Mouse (Mus musculus) MEL (cell line): Measurements from ENCODE around the gene Atp8a2. TPM values are rescaled to one million over a fixed set of nuclear protein-coding genes. Genes with fewer than 3 reads are reported as not detected.

ENCODE experiments used
- DNase-seq: peaks from one replicate; pipeline ENCODE4 v3.0.0; 2011; ENCODE audit warnings: low read depth, low spot score
- H3K27ac ChIP-seq: 2 replicates; pipeline ENCODE4 v1.5.1; 2012; ENCODE audit warnings: low read depth, mild to moderate bottlenecking, control low read depth, low read length, moderate library complexity; ENCODE audit not compliant: control insufficient read depth
- H3K27me3 ChIP-seq, 2 experiments: fragments of 150-350 bp in 1 of 2; sonication (generic) in 1 of 2; 2 replicates each; pipeline ENCODE4 v1.6.1; 2012; ENCODE audit warnings: low read length in 2 of 2, mild to moderate bottlenecking in 2 of 2, improper control_type of control experiment in 1 of 2, moderate library complexity in 1 of 2; ENCODE audit not compliant: insufficient read depth in 2 of 2, control insufficient read depth in 1 of 2
- H3K36me3 ChIP-seq, 2 experiments: 2 replicates each; pipeline ENCODE4 v1.6.1; 2012 to 2014; ENCODE audit warnings: low read length in 2 of 2, improper control_type of control experiment in 1 of 2, inconsistent platforms in 1 of 2, mild to moderate bottlenecking in 1 of 2; ENCODE audit not compliant: insufficient read depth in 2 of 2, control insufficient read depth in 1 of 2
- H3K4me1 ChIP-seq, 2 experiments: fragments of 150-350 bp in 1 of 2; sonication (generic) in 1 of 2; 2 replicates each; pipeline ENCODE4 v1.6.1; 2012; ENCODE audit warnings: low read length in 2 of 2, improper control_type of control experiment in 1 of 2, mild to moderate bottlenecking in 1 of 2; ENCODE audit not compliant: insufficient read depth in 2 of 2, control insufficient read depth in 1 of 2
- H3K4me3 ChIP-seq, 2 experiments: fragments of 150-350 bp in 1 of 2; sonication (generic) in 1 of 2; 2 replicates each; pipeline ENCODE4 v1.5.1; 2012; ENCODE audit warnings: low read depth in 2 of 2, low read length in 2 of 2, mild to moderate bottlenecking in 2 of 2, moderate library complexity in 2 of 2, control low read depth in 1 of 2, improper control_type of control experiment in 1 of 2; ENCODE audit not compliant: control insufficient read depth in 1 of 2, insufficient read depth in 1 of 2
- H3K79me2 ChIP-seq: 2 replicates; pipeline ENCODE4 v1.6.1; 2012; ENCODE audit warnings: mild to moderate bottlenecking, low read length, moderate library complexity; ENCODE audit not compliant: control insufficient read depth, poor library complexity, insufficient read depth
- H3K9ac ChIP-seq: 2 replicates; pipeline ENCODE4 v1.6.1; 2012; ENCODE audit warnings: low read depth, mild to moderate bottlenecking, control low read depth, low read length, moderate library complexity; ENCODE audit not compliant: control insufficient read depth, poor library complexity, severe bottlenecking
- H3K9me3 ChIP-seq: fragments of 150-350 bp; sonication (generic); replicated peaks from 2 replicates; pipeline ENCODE4 v1.6.1; 2012; ENCODE audit warnings: mild to moderate bottlenecking, low read length, improper control_type of control experiment, moderate library complexity; ENCODE audit not compliant: insufficient read depth
- CTCF ChIP-seq, 3 experiments: IDR thresholded peaks in 2 of 3; conservative IDR thresholded peaks in 1 of 3; 2 replicates each; pipeline ENCODE4 v1.5.1; 2011 to 2012; ENCODE audit warnings: low read length in 3 of 3, low read depth in 2 of 3, mild to moderate bottlenecking in 2 of 3, improper control_type of control experiment in 1 of 3, inconsistent platforms in 1 of 3, mixed read lengths in 1 of 3, moderate library complexity in 1 of 3; ENCODE audit not compliant: control insufficient read depth in 1 of 3, insufficient read depth in 1 of 3, poor library complexity in 1 of 3, severe bottlenecking in 1 of 3
- GABPA ChIP-seq: IDR thresholded peaks from 2 replicates; pipeline ENCODE4 v1.6.1; 2012; ENCODE audit warnings: low read depth, mild to moderate bottlenecking, inconsistent platforms, low read length, improper control_type of control experiment, moderate library complexity
- MXI1 ChIP-seq: IDR thresholded peaks from 2 replicates; pipeline ENCODE4 v1.6.1; 2011; ENCODE audit warnings: mild to moderate bottlenecking, low read depth, low read length, improper control_type of control experiment
- MYC ChIP-seq: IDR thresholded peaks from 2 replicates; pipeline ENCODE4 v1.6.1; 2011; ENCODE audit warnings: low read depth, mild to moderate bottlenecking, low read length, improper control_type of control experiment, moderate library complexity
- NRF1 ChIP-seq: IDR thresholded peaks from 2 replicates; pipeline ENCODE4 v1.6.1; 2014; ENCODE audit warnings: low read depth, mild to moderate bottlenecking, inconsistent platforms, low read length, improper control_type of control experiment, moderate library complexity; ENCODE audit not compliant: poor library complexity, insufficient read depth, severe bottlenecking
- RAD21 ChIP-seq: IDR thresholded peaks from 2 replicates; pipeline ENCODE4 v1.6.1; 2011; ENCODE audit warnings: mild to moderate bottlenecking, low read depth, low read length, improper control_type of control experiment
- SMC3 ChIP-seq: IDR thresholded peaks from 2 replicates; pipeline ENCODE4 v1.6.1; 2011; ENCODE audit warnings: low read depth, low read length, improper control_type of control experiment
- TBP ChIP-seq: IDR thresholded peaks from 2 replicates; pipeline ENCODE4 v1.8.0; 2011; ENCODE audit warnings: low read depth, low read length, improper control_type of control experiment
- UBTF ChIP-seq: IDR thresholded peaks from 2 replicates; pipeline ENCODE4 v1.6.1; 2012; ENCODE audit warnings: low read depth, mild to moderate bottlenecking, inconsistent platforms, low read length, improper control_type of control experiment, moderate library complexity, borderline replicate concordance; ENCODE audit not compliant: insufficient read depth
- USF1 ChIP-seq: IDR thresholded peaks from 2 replicates; pipeline ENCODE4 v1.6.1; 2014; ENCODE audit warnings: low read depth, mild to moderate bottlenecking, inconsistent platforms, low read length, improper control_type of control experiment, moderate library complexity
- ZC3H11A ChIP-seq: IDR thresholded peaks from 2 replicates; pipeline ENCODE4 v1.6.1; 2012; ENCODE audit warnings: low read depth, mild to moderate bottlenecking, inconsistent platforms, low read length, improper control_type of control experiment
- ZNF384 ChIP-seq: IDR thresholded peaks from 2 replicates; pipeline ENCODE4 v1.6.1; 2012; ENCODE audit warnings: low read depth, mild to moderate bottlenecking, inconsistent platforms, low read length, improper control_type of control experiment
- polyA plus RNA-seq, 2 experiments: library from polyadenylated mRNA; stranded (reverse) in 1 of 2; unstranded in 1 of 2; fragments of >175 nt in 1 of 2; fragments of >200 nt in 1 of 2; gene quantifications; 2 replicates each; pipeline versions ENCODE4 v1.2.1 to v1.2.4; 2012; ENCODE audit warnings: low replicate concordance in 2 of 2, low read depth in 1 of 2; ENCODE audit not compliant: insufficient read length in 2 of 2, insufficient read depth in 1 of 2, missing spikeins in 1 of 2
- total RNA-seq: library from RNA; depleted of rRNA; stranded (reverse); fragments of 300-350 nt; gene quantifications from 2 replicates; pipeline ENCODE4 v1.2.3, GENCODE M21; 2012

The Atp8a2 gene
- total and polyA plus RNA-seq, 3 experiments: 0.29 to 0.39 TPM; not detected in 1

- Histone ChIP-seq H3K79me2 (no peaks in the 10 kb centered on the region), H3K27ac (no peak overlapping the region), H3K36me3 (no peaks in the 10 kb centered on the region), H3K27me3 (no peaks in the 10 kb centered on the region), H3K4me3 (no peak overlapping the region), H3K9me3 (no peaks in the 10 kb centered on the region), H3K4me1 (no peaks in the 10 kb centered on the region), H3K9ac (no peak overlapping the region)
- TF ChIP-seq CTCF (IDR thresholded peaks at IDR 0.05 in 2 of 3, conservative IDR thresholded peaks at IDR 0.05 in 1 of 3; ENCODE audit: control insufficient read depth in 1 of 3, insufficient read depth in 1 of 3, low read depth in 2 of 3, low read length in 3 of 3, poor library complexity in 1 of 3, severe bottlenecking in 1 of 3) (peak; percentile 71 to 88 (median 80)), MYC (no peak), GABPA (no peak), SMC3 (peak; percentile 72), ZNF384 (0 out of 2 replicates have a peak, but pooled peaks have one; percentile 32), NRF1 (no peak), ZC3H11A (peak; percentile 77), RAD21 (peak; percentile 81)
- peak; percentile 72 for DNase-seq
Observed at GRCm38 (mm10) chr14:60015891-60016290, 181.1 kb downstream of the Atp8a2 start.

GRCm38 (mm10) chr14:60001801-60002200 is 195.2 kb downstream of the Atp8a2 start:
- Histone ChIP-seq H3K79me2 (no peaks in the 10 kb centered on the region), H3K36me3 (no peaks in the 10 kb centered on the region), H3K9ac (no peak overlapping the region), H3K27ac (no peak overlapping the region), H3K4me3 (no peak overlapping the region), H3K27me3 (no peaks in the 10 kb centered on the region), H3K9me3 (no peaks in the 10 kb centered on the region), H3K4me1 (no peaks in the 10 kb centered on the region)
- no peak for DNase-seq
- TF ChIP-seq TBP (no peak), USF1 (no peak), GABPA (no peak), UBTF (no peak), MXI1 (no peak)

DNA sequence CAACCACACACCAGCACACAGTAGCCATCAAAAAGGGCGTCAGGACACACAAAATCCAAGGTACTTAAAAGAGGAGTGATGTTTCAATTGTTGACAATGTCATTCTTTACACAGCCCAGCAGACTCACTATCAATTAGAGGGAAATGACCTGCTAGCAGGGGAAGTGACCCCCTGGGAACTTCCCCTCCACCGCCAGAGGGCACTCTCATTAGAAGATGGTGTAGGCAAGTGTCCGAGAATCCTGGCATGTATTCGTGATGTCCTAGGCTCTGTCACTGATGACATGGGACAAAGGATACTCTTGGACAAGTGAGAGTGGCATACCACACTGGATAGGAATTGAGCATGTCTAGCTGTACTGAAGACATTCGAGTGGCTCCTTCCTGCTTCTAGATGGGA is 208.1 kb downstream of the Atp8a2 start:
- Histone ChIP-seq H3K9me3 (no peaks in the 10 kb centered on the region), H3K27ac (no peak overlapping the region), H3K27me3 (no peaks in the 10 kb centered on the region), H3K36me3 (no peaks in the 10 kb centered on the region), H3K4me3 (no peak overlapping the region), H3K9ac (no peak overlapping the region), H3K79me2 (no peaks in the 10 kb centered on the region), H3K4me1 (no peaks in the 10 kb centered on the region)
- no peak for DNase-seq
- TF ChIP-seq CTCF (IDR thresholded peaks at IDR 0.05 in 2 of 3, conservative IDR thresholded peaks at IDR 0.05 in 1 of 3; ENCODE audit: control insufficient read depth in 1 of 3, insufficient read depth in 1 of 3, low read depth in 2 of 3, low read length in 3 of 3, poor library complexity in 1 of 3, severe bottlenecking in 1 of 3) (peak in 2 of 3 experiments; percentile 3 to 33; a peak in 3 of 6 replicates), USF1 (no peak)
